Mouse (Mus musculus) heart, postnatal 0 days (tissue): Measurements from ENCODE around the gene Srpr.

ENCODE experiments used
- CTCF ChIP-seq: IDR thresholded peaks from 2 replicates; pipeline ENCODE4 v1.5.1; 2016; ENCODE audit warnings: antibody characterized with exemption, control low read depth, low read depth
- EP300 ChIP-seq: IDR thresholded peaks from 2 replicates; pipeline ENCODE4 v1.6.1; 2016; ENCODE audit warnings: antibody characterized with exemption, low read depth

GRCm38 (mm10) chr9:35211573-35212511 lies 11.9 kb downstream of the Srpr start:
- TF ChIP-seq CTCF (no peak), EP300 (no peak)
